Mouse (Mus musculus) T-cell, adult 2 months (primary cell): ENCODE results near the gene Suv39h1.
"Not testable (repeated sequence)": the region's sequence is repeated elsewhere in the genome, so short reads cannot be mapped to it uniquely, and the experiment has no call there.

Experiments used
- DNase-seq: peaks from one replicate; pipeline ENCODE4 v3.0.0; 2022; ENCODE audit warnings: low spot score

The Suv39h1 gene

GRCm38 (mm10) chrX:8026811-8027210 lies 47.7 kb downstream of the Suv39h1 start:
- no peak for DNase-seq

- no peak for DNase-seq
Observed at GRCm38 (mm10) chrX:8024795-8025194, 49.8 kb downstream of the Suv39h1 start.

- no peak for DNase-seq
Observed at GRCm38 (mm10) chrX:8020111-8020778, 54.3 kb downstream of the Suv39h1 start.

- no peak for DNase-seq
Observed at GRCm38 (mm10) chrX:8018286-8018685, 56.3 kb downstream of the Suv39h1 start, which contains the start of gene Glod5. Gene Glod5 (minus strand): TSS chrX:8018492.

GRCm38 (mm10) chrX:8017142-8017541 lies 57.4 kb downstream of the Suv39h1 start:
- peak; percentile 30 for DNase-seq

GRCm38 (mm10) chrX:8015675-8016074 lies 58.9 kb downstream of the Suv39h1 start:
- DNase-seq: not testable (repeated sequence)

- no peak for DNase-seq
Observed at GRCm38 (mm10) chrX:8013569-8014314, 60.8 kb downstream of the Suv39h1 start.

- no peak for DNase-seq
Observed at GRCm38 (mm10) chrX:8013157-8013556, 61.4 kb downstream of the Suv39h1 start.
